Mouse (Mus musculus) cerebellum, postnatal 36 days (tissue): ENCODE results near the gene Arid2.

Experiments used
- DNase-seq, 2 experiments: peaks; one replicate each; pipeline ENCODE4 v3.0.0; 2021 to 2022; ENCODE audit warnings: mixed read lengths in 2 of 2

Arid2 gene

GRCm38 (mm10) chr15:96345312-96345849, 58.1 kb downstream of the Arid2 start:
- no peak for DNase-seq

- no peak for DNase-seq
Observed at GRCm38 (mm10) chr15:96351432-96351831, 64.1 kb downstream of the Arid2 start.

DNA sequence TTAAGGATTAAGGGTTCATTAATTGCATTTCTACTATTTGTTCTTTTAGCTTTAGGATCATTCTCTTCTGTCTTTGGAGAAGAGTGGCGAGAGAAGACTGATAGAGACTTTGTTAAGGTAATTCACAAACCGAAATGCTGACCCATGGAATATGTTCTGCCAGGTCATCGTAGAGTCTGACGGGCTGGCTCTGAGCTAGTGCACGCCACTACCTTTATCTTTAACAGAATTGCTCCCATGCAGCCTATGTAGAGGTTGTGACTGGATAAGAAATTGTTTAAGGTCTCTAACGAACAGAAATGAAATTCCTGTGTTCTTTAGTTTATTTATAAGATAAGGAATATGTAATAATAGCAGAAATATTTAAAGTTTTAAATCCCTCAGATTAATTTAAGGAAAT, 71.6 kb downstream of the Arid2 start:
- DNase-seq: no peak

GRCm38 (mm10) chr15:96360614-96361013, 73.3 kb downstream of the Arid2 start:
- DNase-seq: no peak

DNA sequence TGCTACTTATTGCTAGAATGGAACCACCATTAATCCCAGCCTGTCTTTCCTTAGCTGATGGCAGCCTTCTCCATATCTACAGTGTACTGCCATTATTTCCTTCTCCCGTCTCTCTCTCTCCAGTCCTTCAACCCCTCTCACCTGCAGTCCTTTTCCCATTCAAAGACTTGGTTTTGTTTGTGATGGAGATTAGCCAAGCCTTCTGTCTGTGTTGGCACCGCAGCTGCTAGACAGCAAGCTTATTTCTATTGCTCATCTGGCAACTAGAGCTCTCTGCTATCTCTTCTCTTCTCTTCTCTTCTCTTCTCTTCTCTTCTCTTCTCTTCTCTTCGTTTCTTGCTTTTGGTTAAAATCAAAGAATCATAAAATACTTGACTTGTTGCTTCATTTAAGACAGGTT, 78.0 kb downstream of the Arid2 start:
- DNase-seq: no peak

DNA sequence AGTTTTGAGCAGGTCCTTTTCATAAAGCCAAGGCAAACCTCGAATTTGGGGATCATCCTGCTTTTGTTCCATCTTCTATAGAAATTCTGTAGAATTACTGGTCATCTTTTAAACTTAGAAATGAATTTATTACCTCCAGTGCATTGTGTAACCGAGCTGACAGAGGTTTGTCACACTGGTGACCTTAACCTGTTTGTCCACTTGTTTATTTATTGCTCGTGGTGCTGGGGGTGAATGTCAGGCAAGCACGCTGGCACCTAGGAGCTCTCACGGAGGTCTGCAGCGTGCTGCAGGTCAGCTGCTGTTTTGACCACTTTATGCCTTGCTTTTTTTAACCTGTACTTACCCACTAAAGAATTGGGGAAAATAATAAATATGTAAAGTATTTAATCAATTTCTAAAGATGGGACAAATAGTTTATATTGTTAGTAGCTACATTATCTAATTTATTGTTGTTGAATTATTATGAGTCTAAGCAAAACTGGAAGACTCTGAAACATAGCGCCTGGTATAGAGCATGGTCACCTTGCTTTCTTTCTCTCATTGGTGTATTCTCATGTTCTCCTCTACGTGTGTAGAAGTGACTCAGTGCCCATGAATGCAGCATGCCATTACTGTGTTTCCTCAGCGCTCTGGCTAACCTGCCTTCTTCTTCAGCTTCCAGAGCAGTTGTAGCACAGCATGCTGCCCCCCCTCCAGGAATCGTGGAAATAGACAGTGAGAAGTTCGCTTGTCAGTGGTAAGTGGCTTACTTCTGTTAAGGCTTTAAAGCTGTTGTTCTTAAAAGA, 79.1 kb downstream of the Arid2 start:
- no peak for DNase-seq

DNA sequence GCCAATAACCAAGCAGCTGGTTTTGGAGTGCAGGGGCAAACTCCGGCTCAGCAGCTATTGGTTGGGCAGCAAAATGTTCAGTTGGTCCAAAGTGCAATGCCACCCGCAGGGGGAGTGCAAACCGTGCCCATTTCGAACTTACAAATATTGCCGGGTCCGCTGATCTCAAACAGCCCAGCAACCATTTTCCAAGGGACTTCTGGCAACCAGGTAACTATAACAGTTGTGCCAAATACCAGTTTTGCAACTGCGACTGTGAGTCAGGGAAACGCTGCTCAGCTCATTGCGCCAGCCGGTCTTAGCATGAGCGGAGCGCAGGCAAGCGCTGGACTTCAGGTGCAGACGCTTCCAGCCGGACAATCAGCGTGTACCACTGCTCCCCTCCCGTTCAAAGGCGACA, 84.0 kb downstream of the Arid2 start:
- no peak for DNase-seq

GRCm38 (mm10) chr15:96372628-96373027, 85.3 kb downstream of the Arid2 start:
- DNase-seq: no peak

GRCm38 (mm10) chr15:96373161-96373560, 85.8 kb downstream of the Arid2 start:
- DNase-seq: no peak

GRCm38 (mm10) chr15:96376214-96376613, 88.9 kb downstream of the Arid2 start:
- DNase-seq: no peak

GRCm38 (mm10) chr15:96377263-96377662, 89.9 kb downstream of the Arid2 start:
- DNase-seq: peak; percentile 26 to 42

DNA sequence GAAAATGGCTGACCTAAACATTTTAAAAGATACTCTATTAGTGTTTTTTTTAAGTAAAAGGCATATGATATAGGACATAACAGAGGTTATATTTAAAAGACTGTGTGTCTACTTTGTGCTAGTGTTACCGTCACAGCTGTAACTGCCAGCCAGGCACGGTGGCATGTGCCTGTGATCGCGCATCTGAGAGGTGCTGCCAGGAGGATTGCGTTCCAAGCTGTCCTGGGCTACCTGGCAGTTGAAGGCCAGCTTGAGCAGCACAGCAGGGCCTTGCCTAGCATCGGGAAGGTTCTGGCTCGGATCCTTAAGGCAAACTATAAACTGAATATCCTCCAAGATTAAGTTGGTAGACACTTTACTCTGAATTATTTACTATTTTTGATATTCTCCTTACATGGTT, 90.4 kb downstream of the Arid2 start:
- DNase-seq: peak; percentile 66 to 69

GRCm38 (mm10) chr15:96382223-96382622, 94.9 kb downstream of the Arid2 start:
- no peak for DNase-seq

GRCm38 (mm10) chr15:96388565-96388964, 101.2 kb downstream of the Arid2 start:
- no peak for DNase-seq

- no peak for DNase-seq
Observed at GRCm38 (mm10) chr15:96392878-96393277, 105.6 kb downstream of the Arid2 start.

- no peak for DNase-seq
Observed at GRCm38 (mm10) chr15:96395071-96395470, 107.8 kb downstream of the Arid2 start.

DNA sequence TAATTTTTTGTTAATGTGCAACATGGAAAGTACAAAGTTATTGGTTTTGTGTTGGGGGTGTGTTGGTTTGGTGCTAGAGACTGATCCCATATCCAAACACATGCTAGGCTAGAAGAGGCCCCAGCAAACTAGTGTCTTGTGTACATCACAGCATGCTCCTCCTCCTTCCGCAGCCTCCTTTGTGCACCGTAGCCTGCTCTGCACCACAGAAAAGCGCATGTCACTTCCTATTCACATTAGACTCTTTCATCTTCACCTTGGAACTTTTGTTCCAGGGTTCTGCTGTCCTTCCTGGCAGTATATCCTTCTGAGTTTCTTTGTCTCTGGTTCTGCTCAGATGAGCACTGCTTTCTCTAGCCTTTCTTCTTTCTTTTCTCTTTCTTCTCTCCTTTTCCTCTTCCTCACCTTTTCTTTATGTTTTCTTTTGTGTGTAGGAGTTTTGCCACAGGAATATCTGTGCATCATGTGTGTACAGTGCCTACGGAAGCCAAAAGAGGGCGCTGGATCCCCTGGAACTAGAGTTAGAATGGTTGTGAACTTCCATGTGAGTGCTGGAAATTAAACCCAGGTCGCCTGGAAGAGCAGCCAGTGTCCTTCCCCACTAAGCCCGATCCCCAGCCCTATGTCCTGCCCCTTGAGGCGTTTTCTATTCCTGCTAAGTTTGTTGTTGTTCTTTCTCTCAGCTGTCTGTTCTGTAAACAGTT, 109.5 kb downstream of the Arid2 start:
- no peak for DNase-seq

GRCm38 (mm10) chr15:96398333-96398732, 111.0 kb downstream of the Arid2 start:
- DNase-seq: no peak

DNA sequence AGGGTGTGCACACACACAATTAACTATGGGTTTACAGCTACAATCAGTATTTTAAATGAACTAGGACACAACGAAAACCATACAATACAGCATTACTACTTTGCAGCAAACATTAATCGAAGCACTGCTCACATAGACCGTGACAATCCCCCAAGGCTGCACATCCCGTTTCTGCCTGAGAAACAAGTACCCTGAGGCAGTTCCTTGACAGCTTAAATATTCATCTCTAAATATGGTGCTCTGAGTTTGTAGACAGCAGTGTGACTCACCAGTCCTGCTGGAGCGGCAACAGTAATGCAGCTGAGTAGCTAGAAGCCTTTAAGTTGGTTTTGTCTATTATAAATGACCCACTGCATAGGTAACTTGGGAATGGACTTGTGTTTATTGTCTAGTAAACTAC, 118.2 kb downstream of the Arid2 start:
- no peak for DNase-seq

DNA sequence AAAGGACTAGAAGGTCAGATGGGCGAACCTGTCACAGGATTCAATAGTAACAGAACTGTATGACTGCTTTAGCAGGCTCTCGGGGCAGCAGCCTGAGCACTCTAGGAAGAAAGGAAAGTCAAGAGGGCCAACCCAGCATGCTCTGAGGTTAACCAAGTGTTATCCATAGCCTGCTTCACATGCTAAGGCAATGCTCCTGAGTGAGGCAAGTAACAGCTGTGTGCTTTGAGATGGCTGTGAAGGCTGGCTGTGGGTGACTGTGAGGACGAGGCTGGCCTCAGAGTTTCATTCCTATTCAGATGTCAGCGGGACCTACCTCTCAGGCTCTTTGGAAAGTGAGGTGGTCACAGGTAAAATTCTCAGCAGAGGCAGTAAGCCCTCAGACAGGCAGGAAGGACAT, 118.9 kb downstream of the Arid2 start:
- DNase-seq: no peak

DNA sequence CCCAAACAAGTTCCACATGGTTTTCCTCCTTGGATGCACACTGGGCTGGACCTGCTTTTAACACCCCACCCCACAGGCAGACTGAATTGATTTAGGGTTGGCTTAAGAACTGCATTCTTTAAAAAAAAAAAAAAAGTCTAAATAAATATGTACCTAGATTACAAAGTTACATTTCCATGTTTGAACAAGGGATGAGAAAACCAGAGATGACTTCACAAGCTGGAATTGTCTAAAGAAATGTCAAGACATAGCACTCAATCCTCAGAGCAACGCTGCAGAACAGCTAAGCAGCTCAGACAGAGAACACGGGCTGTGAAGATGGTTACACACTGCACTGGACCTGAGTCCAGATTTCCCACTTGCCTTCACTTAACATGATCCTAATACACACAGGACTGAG, 119.8 kb downstream of the Arid2 start:
- no peak for DNase-seq

DNA sequence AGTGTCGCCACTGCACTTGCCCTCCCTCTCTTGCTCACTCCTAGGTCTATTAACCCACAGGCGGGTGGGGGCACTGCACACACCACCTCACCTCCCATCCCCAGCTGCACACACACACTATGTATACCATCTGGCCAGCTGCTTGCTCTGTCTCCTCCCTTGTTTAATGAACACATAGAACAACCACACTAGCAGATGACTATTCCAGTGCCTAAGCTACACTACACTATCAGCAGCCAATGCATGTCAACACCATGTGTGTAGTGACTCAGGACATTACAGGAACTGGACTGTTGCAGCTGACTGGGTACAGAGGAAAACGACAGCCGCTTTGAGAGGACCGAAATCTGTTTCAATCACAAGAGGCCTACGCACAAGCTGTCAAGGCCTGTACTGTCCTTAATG, 121.4 kb downstream of the Arid2 start:
- no peak for DNase-seq

DNA sequence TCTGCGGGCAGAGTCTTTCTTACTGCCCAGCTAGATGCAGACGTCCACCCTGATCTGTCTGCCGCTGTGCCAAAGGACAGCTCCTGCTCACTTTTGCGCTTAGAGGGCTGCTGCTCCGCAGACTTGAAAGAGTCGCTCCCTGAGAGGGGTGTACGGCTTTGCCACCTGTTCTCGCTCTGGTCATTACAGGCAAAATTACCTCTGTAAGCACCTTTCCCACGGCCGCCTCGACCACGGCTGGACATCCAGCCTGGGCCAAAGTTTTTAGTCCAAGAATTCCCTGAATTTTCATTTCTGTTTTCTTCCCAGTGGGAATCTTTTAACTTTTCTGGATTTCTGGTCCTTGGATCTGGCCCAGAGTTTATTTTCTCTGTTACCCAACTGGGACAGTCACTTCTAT, 130.8 kb downstream of the Arid2 start:
- DNase-seq: no peak

- DNase-seq: no peak
Observed at GRCm38 (mm10) chr15:96419920-96420319, 132.6 kb downstream of the Arid2 start.
